Mouse (Mus musculus) myocyte (in vitro differentiated cells): ENCODE measurements at regions not wholly inside any gene's neighbourhood (a gene's known extent, or its start where the extent isn't known, plus 50 kb on each side); places are given as distances from the start of the nearest gene placed in this dataset.
"Not testable (repeated sequence)": the region's sequence is repeated elsewhere in the genome, so short reads cannot be mapped to it uniquely, and the experiment has no call there.

Experiments
- CEBPB ChIP-seq: IDR thresholded peaks from 2 replicates; pipeline ENCODE4 v1.6.1; 2011; ENCODE audit warnings: mild to moderate bottlenecking, moderate library complexity; ENCODE audit not compliant: poor library complexity, insufficient read depth, severe bottlenecking
- E2F4 ChIP-seq: IDR thresholded peaks from one replicate; pipeline ENCODE4 v1.6.1; 2011; ENCODE audit warnings: mild to moderate bottlenecking, control low read depth, moderate library complexity; ENCODE audit not compliant: insufficient read depth
- MAX ChIP-seq: IDR thresholded peaks from one replicate; pipeline ENCODE4 v1.6.1; 2011; ENCODE audit warnings: low read depth, mild to moderate bottlenecking, control low read depth
- MYOD1 ChIP-seq, 3 experiments: IDR thresholded peaks; one replicate each; pipeline ENCODE4 v1.6.1; 2011; ENCODE audit warnings: control low read depth in 2 of 3, low read depth in 2 of 3, mild to moderate bottlenecking in 2 of 3, moderate library complexity in 1 of 3; ENCODE audit not compliant: insufficient read length in 2 of 3, control insufficient read depth in 1 of 3
- MYOG ChIP-seq, 3 experiments: IDR thresholded peaks; one replicate each; pipeline ENCODE4 v1.6.1; 2011; ENCODE audit warnings: control low read depth in 2 of 3, low read depth in 2 of 3, mild to moderate bottlenecking in 2 of 3; ENCODE audit not compliant: insufficient read length in 2 of 3, control insufficient read depth in 1 of 3, insufficient read depth in 1 of 3
- POLR2A ChIP-seq: IDR thresholded peaks from one replicate; pipeline ENCODE4 v1.6.1; 2011; ENCODE audit warnings: low read depth, mild to moderate bottlenecking, control low read depth, moderate library complexity; ENCODE audit not compliant: insufficient read length
- POLR2AphosphoS2 ChIP-seq: IDR thresholded peaks from one replicate; pipeline ENCODE4 v1.6.1; 2011; ENCODE audit warnings: low read depth, control low read depth; ENCODE audit not compliant: insufficient read length
- TCF12 ChIP-seq: IDR thresholded peaks from one replicate; pipeline ENCODE4 v1.6.1; 2011; ENCODE audit warnings: mild to moderate bottlenecking, control low read depth; ENCODE audit not compliant: poor library complexity, insufficient read depth, severe bottlenecking
- TCF3 ChIP-seq: IDR thresholded peaks from one replicate; pipeline ENCODE4 v1.6.1; 2011; ENCODE audit warnings: low read depth, control low read depth; ENCODE audit not compliant: insufficient read length
- USF1 ChIP-seq: IDR thresholded peaks from one replicate; pipeline ENCODE4 v1.6.1; 2011; ENCODE audit warnings: low read depth, mild to moderate bottlenecking, control low read depth, moderate library complexity

DNA sequence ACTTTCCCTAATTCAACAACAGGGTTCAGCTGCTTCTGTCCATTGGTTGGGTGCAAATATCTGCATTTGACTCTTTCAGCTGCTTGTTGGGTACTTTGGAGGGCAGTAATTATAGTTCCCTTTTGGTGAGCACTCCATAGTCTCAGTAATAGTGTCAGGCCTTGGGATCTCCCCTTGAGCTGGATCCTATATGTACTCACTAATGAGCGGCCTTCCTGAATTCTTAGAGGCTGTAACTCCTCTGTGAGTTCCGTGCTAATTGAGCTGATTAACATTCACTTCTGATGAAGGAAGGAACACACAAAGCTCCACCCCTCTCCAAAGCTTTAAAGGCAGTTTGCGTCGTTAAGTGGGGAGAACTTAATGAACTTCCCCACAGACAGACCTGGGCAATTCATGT lies 674.9 kb downstream of the Fam19a2 start:
- not testable (repeated sequence) for TF ChIP-seq POLR2A; MAX; POLR2AphosphoS2; E2F4; TCF12; MYOG (IDR thresholded peaks at IDR 0.05; ENCODE audit: control insufficient read depth in 1 of 3, insufficient read depth in 1 of 3, insufficient read length in 2 of 3, low read depth in 2 of 3); MYOD1 (IDR thresholded peaks at IDR 0.05; ENCODE audit: control insufficient read depth in 1 of 3, insufficient read length in 2 of 3, low read depth in 2 of 3); TCF3; USF1; CEBPB
